Mouse (Mus musculus) cerebellum, adult 2 months (tissue): ENCODE data around the gene Cfap54. TPM values are rescaled to one million over a fixed set of nuclear protein-coding genes. Genes with fewer than 3 reads are reported as not detected.

ENCODE experiments used
- DNase-seq, 2 experiments: peaks; one replicate each; pipeline ENCODE4 v3.0.0; 2021
- H3K27ac ChIP-seq: fragments of 200-500 bp; 2 replicates; pipeline ENCODE4 v1.5.1; 2012; ENCODE audit warnings: low read length, control low read depth, inconsistent platforms; ENCODE audit not compliant: insufficient read depth
- H3K27me3 ChIP-seq: fragments of 200-500 bp; 2 replicates; pipeline ENCODE4 v1.6.1; 2012; ENCODE audit warnings: inconsistent platforms, mild to moderate bottlenecking, low read length, moderate library complexity; ENCODE audit not compliant: control insufficient read depth, insufficient read depth
- H3K4me1 ChIP-seq: fragments of 200-500 bp; 2 replicates; pipeline ENCODE4 v1.6.1; 2011; ENCODE audit warnings: low read length; ENCODE audit not compliant: control insufficient read depth, insufficient read depth
- H3K4me3 ChIP-seq: fragments of 200-500 bp; replicated peaks from 2 replicates; pipeline ENCODE3; 2011; ENCODE audit warnings: mild to moderate bottlenecking, low read depth, low read length, control low read depth; ENCODE audit not compliant: insufficient read depth
- CTCF ChIP-seq: fragments of 200-500 bp; IDR thresholded peaks from 2 replicates; pipeline ENCODE4 v1.5.1; 2011; ENCODE audit warnings: low read depth, mild to moderate bottlenecking, control low read depth, low read length, moderate library complexity, borderline replicate concordance; ENCODE audit not compliant: insufficient read depth
- POLR2A ChIP-seq: fragments of 200-500 bp; IDR thresholded peaks from 2 replicates; pipeline ENCODE4 v1.6.1; 2011; ENCODE audit warnings: low read length, control low read depth, borderline replicate concordance; ENCODE audit not compliant: insufficient read depth
- WGBS: fragments of 180-500 bp; shearing (Covaris S2); methylation state at CpG from one replicate; pipeline ENCODE4 v1.1.7; 2018; 5-methylcytosine and 5-hydroxymethylcytosine counted together
- polyA plus RNA-seq: library from polyadenylated mRNA; depleted of rRNA; stranded (reverse); fragments of >200 nt; gene quantifications from 2 replicates; pipeline ENCODE4 v1.2.3, GENCODE M21; 2012

Gene Cfap54
- polyA plus RNA-seq, 1 experiment = 0.95 TPM

GRCm38 (mm10) chr10:93064973-93065372, 16.4 kb downstream of the Cfap54 start:
- 45% methylated on average over 10 of the region's 10 CpGs for WGBS

GRCm38 (mm10) chr10:93063576-93063975, 17.8 kb downstream of the Cfap54 start:
- Histone ChIP-seq H3K4me3 (no peak overlapping the region), H3K4me1 (no peaks in the 10 kb centered on the region), H3K27me3 (no peaks in the 10 kb centered on the region), H3K27ac (no peak overlapping the region)
- DNase-seq = no peak
- TF ChIP-seq POLR2A = no peak
- no peak for TF ChIP-seq CTCF
- WGBS = 93% methylated on average over 3 of the region's 3 CpGs

More at GRCm38 (mm10) chr10:93064973-93065372, 16.4 kb downstream of the Cfap54 start:
- no peak for TF ChIP-seq CTCF
- TF ChIP-seq POLR2A = no peak
- Histone ChIP-seq H3K27ac (no peak overlapping the region), H3K4me1 (no peaks in the 10 kb centered on the region), H3K27me3 (no peaks in the 10 kb centered on the region), H3K4me3 (no peak overlapping the region)
- no peak for DNase-seq

GRCm38 (mm10) chr10:93062395-93062794, 19.0 kb downstream of the Cfap54 start:
- TF ChIP-seq POLR2A (no peak), CTCF (no peak)
- Histone ChIP-seq H3K4me3 (no peak overlapping the region), H3K4me1 (no peaks in the 10 kb centered on the region), H3K27me3 (no peaks in the 10 kb centered on the region), H3K27ac (no peak overlapping the region)
- 65% methylated on average over 4 of the region's 4 CpGs for WGBS
- no peak for DNase-seq

GRCm38 (mm10) chr10:93053867-93054266, 27.6 kb downstream of the Cfap54 start:
- Histone ChIP-seq H3K27ac (no peak overlapping the region), H3K4me3 (no peak overlapping the region), H3K4me1 (peaks cover 3% of the 10 kb centered on the region; the same call in 1 of the 2 replicates), H3K27me3 (no peaks in the 10 kb centered on the region)
- TF ChIP-seq CTCF = no peak
- TF ChIP-seq POLR2A = no peak
- no peak for DNase-seq
- 31% methylated on average over 6 of the region's 6 CpGs for WGBS

- Histone ChIP-seq H3K4me1 (peaks cover 3% of the 10 kb centered on the region; the same call in 1 of the 2 replicates), H3K27ac (no peak overlapping the region), H3K4me3 (no peak overlapping the region), H3K27me3 (no peaks in the 10 kb centered on the region)
- no peak for TF ChIP-seq CTCF
- no peak for TF ChIP-seq POLR2A
- no peak for DNase-seq
- 94% methylated on average over 4 of the region's 4 CpGs for WGBS
These were observed 28.1 kb downstream of the Cfap54 start for GRCm38 (mm10) chr10:93053315-93053714.

- H3K27ac ChIP-seq = no peak overlapping the region
- TF ChIP-seq CTCF = peak; percentile 81
- no peak for TF ChIP-seq POLR2A
- DNase-seq = peak; percentile 64 to 79
- no peaks in the 10 kb centered on the region for H3K27me3 ChIP-seq
- WGBS = 31% methylated on average over 13 of the region's 13 CpGs
- H3K4me3 ChIP-seq = peak overlapping the region; percentile 17
- H3K4me1 ChIP-seq = peaks cover 3% of the 10 kb centered on the region; the same call in 1 of the 2 replicates
These were observed 30.2 kb downstream of the Cfap54 start for GRCm38 (mm10) chr10:93051016-93051726.

- no peaks in the 10 kb centered on the region for H3K27me3 ChIP-seq
- no peak for TF ChIP-seq POLR2A
- no peak for TF ChIP-seq CTCF
- DNase-seq = no peak
- peaks cover 3% of the 10 kb centered on the region; the same call in 1 of the 2 replicates for H3K4me1 ChIP-seq
- no peak overlapping the region for H3K4me3 ChIP-seq
- 38% methylated on average over 3 of the region's 3 CpGs for WGBS
- no peak overlapping the region for H3K27ac ChIP-seq
These were observed 30.8 kb downstream of the Cfap54 start for GRCm38 (mm10) chr10:93050571-93050970.

GRCm38 (mm10) chr10:93043195-93043594, 38.2 kb downstream of the Cfap54 start:
- Histone ChIP-seq H3K27ac (no peak overlapping the region), H3K27me3 (no peaks in the 10 kb centered on the region), H3K4me3 (no peak overlapping the region), H3K4me1 (no peaks in the 10 kb centered on the region)
- no peak for DNase-seq
- TF ChIP-seq CTCF = no peak
- no peak for TF ChIP-seq POLR2A
- 82% methylated on average over 10 of the region's 10 CpGs for WGBS
